Mouse (Mus musculus) frontal cortex, postnatal 25 days (tissue): Measurements from ENCODE around the gene Rrp9.

Source experiments
- DNase-seq, 2 experiments: peaks; one replicate each; pipeline ENCODE4 v3.0.0; 2022; ENCODE audit warnings: low spot score in 2 of 2

Rrp9 gene

DNA sequence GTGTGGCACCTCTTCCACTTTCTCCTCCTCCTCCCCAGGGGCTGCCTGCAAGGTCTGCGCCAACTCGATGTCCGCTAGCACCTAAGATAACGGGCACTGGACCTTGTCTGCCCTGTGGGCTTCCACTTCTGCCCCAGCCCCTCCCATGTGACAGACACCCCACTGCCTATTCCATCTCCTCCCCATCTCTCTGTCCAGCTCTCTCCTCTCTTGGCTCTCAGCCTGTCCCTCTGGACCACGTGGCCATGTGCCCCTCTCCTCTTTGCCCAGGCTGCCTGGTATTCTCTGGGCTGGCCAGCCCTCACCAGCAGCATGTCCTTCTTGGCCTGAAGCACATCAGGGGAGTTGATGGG, 2.0 kb upstream of the Rrp9 start:
- DNase-seq: peak; percentile 3 to 4

GRCm38 (mm10) chr9:106474456-106474855, 1.3 kb upstream of the Rrp9 start:
- peak; percentile 22 to 46 for DNase-seq

DNA sequence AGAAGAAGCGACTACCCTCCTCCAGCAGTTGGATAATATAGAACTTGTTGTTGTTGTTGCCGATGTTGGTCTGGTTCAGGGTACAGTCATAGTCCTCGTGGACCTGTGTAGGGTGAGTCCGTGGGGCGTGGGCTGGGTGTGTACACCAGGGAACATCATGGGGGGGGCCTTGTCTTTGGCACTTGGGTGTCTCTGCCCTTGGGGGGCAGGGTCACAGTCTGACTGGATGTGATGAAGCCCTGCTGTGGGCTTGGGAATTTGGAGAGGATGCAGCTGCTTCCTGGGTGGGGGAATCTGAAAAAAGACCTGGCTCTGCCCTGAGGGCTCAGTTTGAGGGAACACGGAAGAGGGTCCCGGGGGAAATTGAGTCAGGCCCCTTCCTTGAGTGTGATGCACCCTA, 717 bp upstream of the Rrp9 start:
- DNase-seq: peak; percentile 2 to 9

DNA sequence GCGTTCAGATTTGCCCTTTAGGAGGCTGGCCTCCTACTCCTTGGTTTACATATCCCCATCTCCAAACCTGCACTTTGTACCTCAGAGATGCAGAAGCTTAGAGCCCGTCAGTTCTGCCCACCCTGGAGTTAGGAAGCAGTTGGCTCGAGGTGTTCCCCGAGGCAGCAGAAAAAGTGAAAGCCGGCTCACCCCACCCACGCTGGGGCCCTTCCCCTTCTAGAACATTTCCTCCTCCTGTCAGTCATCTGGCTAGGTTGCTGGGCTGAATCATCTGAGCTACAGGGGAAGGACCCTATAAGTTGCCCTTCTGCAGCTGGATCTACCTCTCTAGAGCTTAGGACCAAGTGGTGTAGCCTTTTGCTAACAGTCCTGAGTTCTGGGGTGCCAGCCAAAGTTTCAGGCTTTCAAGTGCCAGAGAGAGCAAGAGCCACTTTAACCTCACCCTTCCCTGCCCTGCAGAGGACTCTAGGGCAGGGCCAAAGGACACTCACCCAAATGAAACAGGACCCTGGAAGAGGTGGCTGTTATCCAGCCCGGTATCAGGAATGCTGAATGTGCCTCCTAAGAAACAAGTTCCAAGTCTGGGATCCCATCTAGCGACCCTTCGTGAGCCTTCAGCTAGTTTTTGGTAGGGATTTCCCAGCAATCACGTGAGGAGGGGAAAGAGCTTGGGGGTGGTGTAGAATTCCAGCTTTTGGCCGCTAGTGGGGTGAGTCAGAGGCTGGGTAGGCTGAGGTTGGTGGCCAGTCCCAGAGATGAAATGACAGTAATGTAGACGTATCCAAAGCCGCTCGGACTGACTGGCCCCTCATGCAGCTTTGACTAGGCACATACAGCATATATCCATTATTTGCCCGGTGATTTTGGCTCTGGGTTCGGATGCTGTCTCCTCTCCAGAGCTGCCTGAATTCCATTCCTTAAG, 500 bp downstream of the Rrp9 start:
- peak; percentile 9 to 23 for DNase-seq

- DNase-seq: peak; percentile 97 to 98
Measured at GRCm38 (mm10) chr9:106476924-106477484, 1.2 kb downstream of the Rrp9 start, which contains the start of gene Parp3. Gene Parp3, minus strand, starts transcription at chr9:106476949.

- DNase-seq: no peak
Measured at GRCm38 (mm10) chr9:106477649-106478048, 1.9 kb downstream of the Rrp9 start.

- peak in 1 of 2 experiments; percentile 4 for DNase-seq
Measured at GRCm38 (mm10) chr9:106478101-106478500, 2.3 kb downstream of the Rrp9 start.

DNA sequence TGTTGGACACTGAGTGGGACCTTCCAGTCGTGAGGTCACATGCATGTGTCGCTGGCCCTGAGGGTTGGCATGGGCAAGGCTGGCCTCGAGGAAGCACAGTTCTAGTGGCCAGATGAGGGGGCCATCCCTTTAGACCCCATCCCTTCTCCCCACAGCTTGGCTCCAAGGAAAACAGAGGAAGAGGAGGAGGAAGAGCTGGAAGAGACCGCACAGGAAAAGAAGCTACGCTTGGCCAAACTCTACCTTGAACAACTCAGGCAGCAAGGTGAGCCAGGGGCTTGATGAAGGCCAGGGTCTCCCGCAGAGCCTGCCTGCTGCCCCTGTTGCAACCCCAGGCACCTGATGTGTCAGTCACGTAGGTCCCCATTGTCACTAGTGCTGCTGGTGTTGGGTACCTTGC, 4.8 kb downstream of the Rrp9 start:
- peak in 1 of 2 experiments; percentile 3 for DNase-seq

DNA sequence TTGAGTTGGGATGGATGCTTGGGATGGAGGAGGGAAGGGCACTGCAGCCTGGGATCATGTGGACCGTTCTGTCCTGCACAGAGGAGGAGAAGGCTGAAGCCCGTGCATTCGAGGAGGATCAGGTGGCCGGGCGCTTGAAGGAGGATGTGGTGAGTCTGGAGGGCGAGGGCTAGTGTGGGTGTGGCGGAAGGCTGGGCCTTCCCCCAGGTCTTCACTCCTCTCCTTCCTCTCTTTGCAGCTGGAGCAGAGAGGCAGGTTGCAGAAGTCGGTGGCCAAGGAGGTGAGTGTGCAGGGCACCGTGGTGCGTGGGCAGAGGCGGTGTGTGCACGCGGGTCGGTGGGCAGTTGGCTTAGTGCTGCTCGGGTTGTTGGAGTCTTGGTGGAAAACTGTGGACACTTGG, 5.3 kb downstream of the Rrp9 start:
- DNase-seq: peak in 1 of 2 experiments; percentile 2

GRCm38 (mm10) chr9:106481676-106482075, 5.9 kb downstream of the Rrp9 start:
- peak in 1 of 2 experiments; percentile 3 for DNase-seq

GRCm38 (mm10) chr9:106482578-106483115, 6.9 kb downstream of the Rrp9 start:
- DNase-seq: peak in 1 of 2 experiments; percentile 2

DNA sequence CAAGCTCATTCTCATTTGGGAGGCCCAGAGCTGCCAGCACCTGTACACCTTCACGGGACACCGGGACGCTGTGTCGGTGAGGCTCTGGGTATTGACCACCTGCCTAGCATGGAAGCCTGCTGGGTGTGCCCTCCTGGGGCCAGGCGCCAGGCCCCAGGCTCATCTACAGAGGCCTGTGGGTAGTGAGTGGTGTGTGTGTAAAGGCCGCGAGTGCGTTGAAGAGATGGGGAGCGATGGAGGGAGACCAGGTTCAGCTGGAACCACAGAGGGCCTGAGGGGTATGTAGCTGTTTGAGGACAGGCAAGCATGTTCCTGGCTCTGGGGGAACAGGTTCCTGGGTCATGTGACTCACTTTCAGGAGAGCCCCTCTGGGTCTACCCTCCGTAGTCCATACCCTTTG, 7.4 kb downstream of the Rrp9 start:
- peak in 1 of 2 experiments; percentile 2 for DNase-seq

- peak in 1 of 2 experiments; percentile 2 for DNase-seq
Measured at GRCm38 (mm10) chr9:106483606-106484005, 7.8 kb downstream of the Rrp9 start.

DNA sequence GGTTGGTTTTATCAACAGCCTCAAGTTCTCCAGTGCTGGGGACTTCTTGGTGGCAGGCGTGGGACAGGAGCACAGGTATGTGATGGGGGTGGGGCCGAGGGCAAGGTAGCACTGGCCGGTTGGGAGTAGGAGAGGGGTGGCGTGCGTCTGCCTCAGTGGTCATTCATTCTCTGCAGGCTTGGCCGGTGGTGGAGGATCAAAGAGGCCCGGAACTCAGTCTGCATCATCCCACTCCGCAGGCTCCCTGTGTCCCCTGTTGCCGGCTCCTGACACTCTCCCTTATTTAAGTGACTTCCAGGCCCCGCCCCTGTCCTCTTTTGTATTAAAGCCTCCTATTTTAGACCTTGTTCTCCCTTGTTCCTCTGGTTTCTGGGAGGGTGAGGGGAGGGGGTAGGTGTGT, 9.3 kb downstream of the Rrp9 start:
- DNase-seq: peak in 1 of 2 experiments; percentile 3

- DNase-seq: peak in 1 of 2 experiments; percentile 1
Measured at GRCm38 (mm10) chr9:106487602-106488001, 11.8 kb downstream of the Rrp9 start.

GRCm38 (mm10) chr9:106499667-106500066, 23.9 kb downstream of the Rrp9 start, which contains the start of gene Iqcf1:
Gene Iqcf1, plus strand, starts transcription at chr9:106499967.
- DNase-seq: peak in 1 of 2 experiments; percentile 1

DNA sequence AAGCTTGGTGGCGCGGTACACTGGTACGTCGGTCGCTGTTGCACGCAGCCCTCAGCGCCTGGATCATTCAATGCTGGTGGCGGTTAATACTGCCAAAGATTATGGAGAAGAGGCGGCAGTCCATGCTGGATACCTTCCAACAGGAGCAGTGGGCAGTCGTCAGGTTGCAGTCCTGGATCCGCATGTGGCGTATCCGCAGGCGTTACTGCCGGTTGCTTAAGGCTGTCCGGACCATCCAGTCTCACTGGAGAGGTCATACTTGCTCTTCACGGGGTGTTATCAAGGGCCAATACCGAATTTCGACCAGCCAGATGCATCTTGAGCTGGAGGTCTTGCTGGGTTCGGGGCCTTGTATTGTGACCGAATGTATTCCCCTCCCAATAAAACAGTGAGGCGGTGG, 26.1 kb downstream of the Rrp9 start:
- no peak for DNase-seq

DNA sequence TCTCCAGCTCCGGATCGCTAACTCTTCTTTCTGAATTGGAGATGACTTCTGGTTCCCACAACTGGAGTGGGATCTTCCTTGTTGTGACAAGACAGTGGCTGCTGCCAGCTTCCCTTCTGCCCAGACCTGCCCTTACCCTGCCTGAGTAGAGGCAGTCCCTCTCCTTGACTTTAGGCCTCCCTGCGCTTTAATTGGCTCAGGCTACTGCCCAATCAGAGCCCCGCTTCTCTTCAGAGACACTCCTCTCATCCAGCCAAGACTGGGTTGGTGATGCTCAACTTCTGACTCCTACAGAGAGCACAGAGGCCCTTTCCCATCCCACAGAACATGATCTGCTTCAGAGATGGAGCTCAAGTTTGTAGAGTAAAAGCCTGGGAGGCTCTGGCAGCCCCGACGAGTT, 28.5 kb downstream of the Rrp9 start:
- DNase-seq: peak in 1 of 2 experiments; percentile 1

- peak in 1 of 2 experiments; percentile 2 for DNase-seq
Measured at GRCm38 (mm10) chr9:106509356-106509755, 33.6 kb downstream of the Rrp9 start.

GRCm38 (mm10) chr9:106512729-106513450, 37.1 kb downstream of the Rrp9 start:
- no peak for DNase-seq

GRCm38 (mm10) chr9:106513566-106513965, 37.8 kb downstream of the Rrp9 start:
- no peak for DNase-seq

DNA sequence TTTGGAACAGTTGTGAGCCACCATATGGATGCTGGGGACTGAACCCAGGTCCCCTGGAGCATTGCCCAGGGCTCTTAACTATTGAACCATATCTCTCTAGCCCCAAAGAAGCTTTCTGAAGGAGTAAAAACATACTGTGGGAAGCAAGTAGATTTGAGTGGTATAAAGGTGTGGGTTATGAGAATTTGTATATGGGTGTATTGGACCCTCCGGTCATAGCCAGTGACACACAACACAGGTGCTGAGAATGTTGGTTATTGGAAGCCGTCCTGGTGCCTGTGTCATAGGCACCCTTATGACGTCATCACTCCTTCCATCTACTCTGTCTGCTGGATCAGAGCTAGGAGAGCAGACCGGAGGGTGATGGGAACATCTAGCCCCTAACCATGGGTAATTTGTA, 38.5 kb downstream of the Rrp9 start, which contains the start of gene Iqcf5:
Gene Iqcf5, plus strand, starts transcription at position 301 of the 400 bp plus-strand sequence.
- no peak for DNase-seq
